Mouse (Mus musculus) left cerebral cortex, adult 2 months (tissue): ENCODE measurements around the gene Smim17. TPM values are rescaled to one million over a fixed set of nuclear protein-coding genes. Genes with fewer than 3 reads are reported as not detected.
A peak's percentile ranks its signal among the peaks of the same experiment; 100 is the strongest.
"Not testable (repeated sequence)": the region's sequence is repeated elsewhere in the genome, so short reads cannot be mapped to it uniquely, and the experiment has no call there.

ENCODE experiments used
- DNase-seq, 2 experiments: peaks; one replicate each; pipeline ENCODE4 v3.0.0; 2021 to 2022; ENCODE audit warnings: low spot score in 2 of 2, mixed read lengths in 1 of 2; ENCODE audit errors: extremely low spot score in 1 of 2
- H3K27ac ChIP-seq: fragments of 200-600 bp; 2 replicates; pipeline ENCODE4 v1.8.1; 2022
- H3K4me3 ChIP-seq: fragments of 200-600 bp; 2 replicates; pipeline ENCODE4 v1.8.1; 2022
- CTCF ChIP-seq: fragments of 200-600 bp; IDR thresholded peaks from 2 replicates; pipeline ENCODE4 v1.8.1; 2022; ENCODE audit warnings: antibody characterized with exemption, mild to moderate bottlenecking, moderate library complexity
- intact Hi-C: fragments of 180-260 bp; cut with DNase I; formaldehyde crosslinking; loops from one replicate; pipeline ENCODE4 v1.15.1; 2025
- long read RNA-seq, 2 experiments: library from polyadenylated mRNA; stranded (forward); transcript quantifications; one replicate each; pipeline ENCODE4 v2.0.0; 2021; ENCODE audit warnings: borderline mapping rate in 2 of 2
- total RNA-seq, 2 experiments: library from RNA; stranded (reverse); gene quantifications; 2 replicates each; pipeline ENCODE4 v1.2.3; 2021

Smim17 gene
- 10 to 100 TPM; 15.4 to 17.0 TPM for total RNA-seq
- long read RNA-seq, experiment 1, transcript Smim17-202 (4 exons, 3,197 nt): major isoform, 7 of 9 reads
- long read RNA-seq, experiment 1, partial matches to known transcripts: 0 of 9 reads
- long read RNA-seq, experiment 1, other reads (novel, unspliced or antisense): 2 of 9 reads
- long read RNA-seq, experiment 2, partial matches to known transcripts: 1 of 3 reads
- long read RNA-seq, experiment 2, other reads (novel, unspliced or antisense): 0 of 3 reads

DNA sequence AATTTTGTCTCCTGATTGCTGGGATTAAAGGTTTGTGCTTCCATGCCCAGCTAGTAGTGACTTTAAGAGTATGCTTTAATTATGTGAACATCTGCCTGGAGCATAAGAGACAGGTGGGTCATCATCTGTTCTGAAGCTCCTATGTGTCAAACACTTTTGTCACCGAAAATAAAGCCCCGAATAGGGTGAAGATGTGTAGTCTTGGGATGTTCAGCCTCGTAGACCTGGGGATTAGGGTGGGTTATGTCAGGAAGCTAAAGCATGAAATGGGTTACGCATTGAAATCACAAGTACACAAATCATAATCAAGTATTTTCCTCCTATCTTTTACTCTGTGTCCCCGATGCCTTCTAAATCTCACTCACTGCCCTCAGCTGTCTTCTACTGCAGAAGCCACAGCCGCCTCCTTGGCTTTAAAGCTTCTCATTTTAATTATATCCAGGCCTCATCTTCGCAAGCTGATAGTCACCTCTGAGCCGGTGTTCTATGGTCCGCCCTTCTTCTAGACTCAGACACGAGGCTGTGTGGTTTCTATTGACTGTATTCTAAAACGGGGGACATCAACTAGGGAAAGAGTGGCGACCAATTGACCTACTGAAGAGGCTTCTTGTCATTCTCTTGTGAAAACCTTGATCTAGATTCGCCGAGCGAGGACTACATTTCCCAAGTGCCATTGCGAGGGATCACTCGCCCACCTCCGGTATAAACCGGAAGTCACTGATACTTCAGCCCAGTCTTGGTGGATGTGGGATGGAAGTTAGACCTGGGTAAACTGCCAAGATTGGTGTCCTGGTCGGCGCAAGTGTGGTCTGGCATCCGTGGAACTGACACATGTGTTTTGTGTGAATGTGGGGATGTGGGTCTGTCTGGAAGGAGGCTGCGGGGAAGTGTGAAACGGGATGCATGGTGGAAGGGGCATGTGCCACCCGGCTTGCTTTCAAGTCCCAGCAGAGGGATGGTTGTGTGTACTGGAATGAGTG is at the start of gene Smim17:
Smim17 (plus strand) TSS at position 720 of the 980 bp plus-strand sequence.
- intact Hi-C loops: loop anchor here (1.0 kb wide), 1 partner anchor 15 kb away; the partner anchor contains the start of gene Zfp28
- Histone ChIP-seq H3K27ac (peak within 1 kb of the TSS; percentile 81), H3K4me3 (peak within 1 kb of the TSS; percentile 61)
- no peak for TF ChIP-seq CTCF
- DNase-seq: peak; percentile 68 to 73

DNA sequence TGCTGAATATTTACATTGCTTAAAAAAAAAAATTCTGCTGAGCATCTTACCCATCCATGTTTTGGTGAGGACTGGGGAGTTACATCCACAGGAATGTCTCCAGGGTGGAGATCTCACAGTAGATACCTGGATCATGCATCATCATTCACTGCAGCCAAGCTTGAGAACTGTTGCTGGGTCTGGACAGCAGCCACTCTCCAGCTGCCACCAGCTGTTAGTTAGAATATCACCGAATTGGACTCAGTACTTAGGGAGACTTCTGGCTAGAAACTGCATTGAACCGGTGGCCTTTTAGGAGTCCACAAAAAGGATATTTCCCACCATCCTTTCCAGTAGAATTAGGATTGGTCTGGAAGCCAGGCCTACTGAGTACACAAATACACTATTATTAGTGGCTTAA is 40.4 kb upstream of the Smim17 start:
- Histone ChIP-seq H3K4me3 (no peak overlapping the region), H3K27ac (no peak overlapping the region)
- no peak for DNase-seq
- intact Hi-C loops: loop anchor here (5.0 kb wide), 1 partner anchor 559 kb away; no protein-coding TSS in a partner anchor
- TF ChIP-seq CTCF: no peak

GRCm38 (mm10) chr7:6358937-6359590 is 39.5 kb upstream of the Smim17 start:
- no peak overlapping the region for H3K27ac ChIP-seq
- intact Hi-C loops: loop anchor here (1.0 to 5.0 kb wide), 2 partner anchors 75 to 558 kb away; no protein-coding TSS in a partner anchor
- peak; percentile 68 for TF ChIP-seq CTCF
- no peak overlapping the region for H3K4me3 ChIP-seq
- DNase-seq: no peak

DNA sequence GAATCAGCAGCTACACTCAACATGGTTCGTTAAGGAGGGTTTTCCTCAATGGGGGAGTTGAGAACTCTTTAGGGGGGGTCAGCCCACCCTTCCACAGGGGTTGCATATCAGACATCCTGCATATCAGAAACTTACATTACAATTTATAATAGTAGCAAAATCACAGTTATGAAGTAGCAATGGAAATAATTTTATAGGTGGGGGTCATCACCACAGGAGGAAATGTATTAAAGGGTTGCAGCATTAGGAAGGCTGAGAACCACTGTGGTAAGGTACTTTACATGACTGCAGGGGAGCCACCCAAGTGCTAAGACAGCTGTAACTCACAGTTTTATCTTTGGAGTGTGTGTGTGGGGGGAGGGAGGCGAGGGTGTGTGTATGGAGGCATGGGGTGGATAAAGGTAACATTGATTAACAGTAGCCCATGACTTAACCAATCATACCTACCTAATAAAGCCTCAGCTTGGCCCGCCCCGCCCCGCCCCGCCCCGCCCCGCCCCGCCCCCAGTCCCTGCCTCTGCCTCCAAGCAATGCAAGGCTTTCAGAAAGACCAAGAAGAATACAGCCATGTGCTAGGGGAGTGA is 37.9 kb upstream of the Smim17 start:
- intact Hi-C loops: loop anchor here (2.0 to 10.0 kb wide), 6 partner anchors 188 to 937 kb away; partner anchors contain the start of genes Zfp444 and Zim1
- DNase-seq: no peak
- H3K4me3 ChIP-seq: no peak overlapping the region
- H3K27ac ChIP-seq: no peak overlapping the region
- no peak for TF ChIP-seq CTCF

- peak overlapping the region; percentile 70 for H3K27ac ChIP-seq
- intact Hi-C loops: loop anchor here (2.0 to 10.0 kb wide), 7 partner anchors 21 to 936 kb away; partner anchors contain the start of genes Zfp28, Zfp444 and Zim1
- TF ChIP-seq CTCF: no peak
- H3K4me3 ChIP-seq: peak overlapping the region; percentile 61
- no peak for DNase-seq
Measured at GRCm38 (mm10) chr7:6361756-6362155, 36.8 kb upstream of the Smim17 start.

GRCm38 (mm10) chr7:6362268-6363046 is 36.1 kb upstream of the Smim17 start:
- TF ChIP-seq CTCF: no peak
- Histone ChIP-seq H3K27ac (peak overlapping the region; percentile 70), H3K4me3 (peak overlapping the region; percentile 61)
- DNase-seq: peak; percentile 96 to 98
- intact Hi-C loops: loop anchor here (2.0 to 10.0 kb wide), 6 partner anchors 20 to 935 kb away; partner anchors contain the start of genes Zfp28 and Zfp444

GRCm38 (mm10) chr7:6363047-6363488 is 35.4 kb upstream of the Smim17 start, which contains the start of gene Zfp78:
Gene Zfp78 (plus strand): TSS chr7:6363280.
- Histone ChIP-seq H3K27ac (peak within 1 kb of the TSS; percentile 70), H3K4me3 (peak within 1 kb of the TSS; percentile 61)
- no peak; the same call in none of the 2 replicates for TF ChIP-seq CTCF
- intact Hi-C loops: loop anchor here (2.0 to 10.0 kb wide), 6 partner anchors 20 to 934 kb away; partner anchors contain the start of genes Zfp28 and Zfp444
- DNase-seq: peak in 1 of 2 experiments; percentile 85

DNA sequence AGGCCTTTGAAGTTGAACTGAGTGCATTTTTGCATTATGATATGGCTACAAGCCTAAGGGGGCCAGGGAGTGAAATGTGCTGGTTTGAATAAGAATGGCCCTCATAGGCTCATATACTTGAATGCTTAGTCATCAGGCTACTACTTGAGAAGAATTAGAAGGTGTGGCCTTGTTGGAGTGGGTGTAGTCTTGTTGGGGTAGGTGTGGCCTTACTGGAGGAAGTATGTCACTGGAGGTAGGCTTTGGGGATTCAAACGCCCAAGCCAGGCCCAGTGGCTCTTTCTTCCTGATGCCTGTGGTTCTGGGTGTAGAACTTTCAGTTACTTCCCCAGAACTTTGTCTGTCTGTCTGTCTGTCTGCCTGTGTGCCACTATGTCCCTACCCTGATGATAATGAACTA is 33.8 kb upstream of the Smim17 start:
- H3K4me3 ChIP-seq: no peak overlapping the region
- DNase-seq: no peak
- no peak overlapping the region for H3K27ac ChIP-seq
- no peak for TF ChIP-seq CTCF
- intact Hi-C loops: loop anchor here (5.0 to 10.0 kb wide), 5 partner anchors 192 to 933 kb away; partner anchors contain the start of gene Zfp444

- TF ChIP-seq CTCF: no peak
- Histone ChIP-seq H3K4me3 (no peak overlapping the region), H3K27ac (no peak overlapping the region)
- intact Hi-C loops: loop anchor here (10.0 kb wide), 2 partner anchors 218 to 358 kb away; no protein-coding TSS in a partner anchor
- DNase-seq: no peak
Measured at GRCm38 (mm10) chr7:6367185-6367584, 31.3 kb upstream of the Smim17 start.

- DNase-seq, H3K27ac ChIP-seq, H3K4me3 ChIP-seq: not testable (repeated sequence)
- intact Hi-C loops: loop anchor here (10.0 kb wide), 2 partner anchors 217 to 357 kb away; no protein-coding TSS in a partner anchor
Measured at GRCm38 (mm10) chr7:6368146-6368545, 30.4 kb upstream of the Smim17 start.
